Mouse (Mus musculus) E14TG2a.4 (cell line): ENCODE measurements around the gene Ehbp1l1.

ENCODE experiments used
- H3K27me3 ChIP-seq: 2 replicates; pipeline ENCODE4 v1.6.1; 2014; ENCODE audit warnings: low read length, control low read depth; ENCODE audit not compliant: insufficient read depth
- H3K36me3 ChIP-seq: 2 replicates; pipeline ENCODE4 v1.6.1; 2014; ENCODE audit warnings: low read length, control low read depth; ENCODE audit not compliant: insufficient read depth
- H3K4me1 ChIP-seq: replicated peaks from 2 replicates; pipeline ENCODE4 v1.6.1; 2014; ENCODE audit warnings: low read depth, low read length, control low read depth
- H3K4me3 ChIP-seq: replicated peaks from 2 replicates; pipeline ENCODE4 v1.5.1; 2014; ENCODE audit warnings: mild to moderate bottlenecking, low read length
- H3K9me3 ChIP-seq: 2 replicates; pipeline ENCODE4 v1.6.1; 2014; ENCODE audit warnings: low read length, control low read depth
- CTCF ChIP-seq: conservative IDR thresholded peaks from 2 replicates; pipeline ENCODE4 v1.5.1; 2014; ENCODE audit warnings: low read length
- NANOG ChIP-seq: IDR thresholded peaks from 2 replicates; pipeline ENCODE4 v1.6.1; 2014; ENCODE audit warnings: borderline replicate concordance, low read length, mixed read lengths
- POU5F1 ChIP-seq: IDR thresholded peaks from 2 replicates; pipeline ENCODE4 v1.6.1; 2014; ENCODE audit warnings: low read length, borderline replicate concordance

Ehbp1l1 gene

DNA sequence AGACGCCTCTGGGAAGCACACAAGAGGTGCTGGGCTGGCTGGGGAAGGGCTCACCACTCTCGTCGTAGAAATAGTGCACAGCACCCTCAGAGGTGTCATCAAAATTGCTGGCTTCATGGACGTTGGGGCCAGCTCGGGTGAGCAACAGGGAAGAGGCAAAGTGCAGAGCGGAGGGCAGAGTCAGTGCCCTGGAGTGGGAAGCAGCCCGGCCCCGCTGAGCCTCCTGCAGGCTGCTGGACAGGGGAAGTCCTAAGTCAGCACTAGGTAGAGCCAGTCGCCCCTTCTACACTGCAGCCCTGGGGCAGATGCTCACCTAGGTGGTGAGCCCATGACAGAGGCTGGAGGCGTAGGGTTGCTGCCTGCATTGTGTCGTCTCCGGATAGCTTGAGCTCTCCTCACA, 41.9 kb downstream of the Ehbp1l1 start:
- TF ChIP-seq POU5F1: no peak
- TF ChIP-seq NANOG: no peak
- no peak for TF ChIP-seq CTCF
- Histone ChIP-seq H3K36me3 (peaks cover 82% of the 10 kb centered on the region), H3K4me3 (no peak overlapping the region), H3K27me3 (no peaks in the 10 kb centered on the region), H3K4me1 (peaks cover 37% of the 10 kb centered on the region), H3K9me3 (no peaks in the 10 kb centered on the region)

DNA sequence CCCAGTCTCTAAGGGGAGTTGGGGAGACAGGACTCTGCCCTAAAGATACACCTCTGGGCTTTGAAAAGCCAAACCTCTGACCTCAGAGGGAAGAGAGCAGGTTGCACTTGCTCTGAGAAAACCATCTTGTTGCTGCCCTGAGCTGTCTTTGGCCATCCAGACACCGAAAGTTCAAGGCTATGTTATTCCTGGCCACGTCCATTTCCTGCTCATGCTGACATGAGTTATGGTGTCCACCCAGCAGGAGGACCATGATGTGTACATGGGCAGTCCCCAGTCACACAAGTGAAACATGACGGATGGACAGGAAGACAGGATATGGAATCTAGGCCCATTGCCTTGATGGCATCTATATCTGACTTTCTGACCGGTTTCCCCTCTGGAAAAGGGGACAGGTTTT, 45.7 kb downstream of the Ehbp1l1 start:
- Histone ChIP-seq H3K4me1 (peaks cover 13% of the 10 kb centered on the region), H3K27me3 (no peaks in the 10 kb centered on the region), H3K4me3 (no peak overlapping the region), H3K36me3 (peaks cover 97% of the 10 kb centered on the region), H3K9me3 (no peaks in the 10 kb centered on the region)
- TF ChIP-seq POU5F1: no peak
- no peak for TF ChIP-seq CTCF
- no peak for TF ChIP-seq NANOG

DNA sequence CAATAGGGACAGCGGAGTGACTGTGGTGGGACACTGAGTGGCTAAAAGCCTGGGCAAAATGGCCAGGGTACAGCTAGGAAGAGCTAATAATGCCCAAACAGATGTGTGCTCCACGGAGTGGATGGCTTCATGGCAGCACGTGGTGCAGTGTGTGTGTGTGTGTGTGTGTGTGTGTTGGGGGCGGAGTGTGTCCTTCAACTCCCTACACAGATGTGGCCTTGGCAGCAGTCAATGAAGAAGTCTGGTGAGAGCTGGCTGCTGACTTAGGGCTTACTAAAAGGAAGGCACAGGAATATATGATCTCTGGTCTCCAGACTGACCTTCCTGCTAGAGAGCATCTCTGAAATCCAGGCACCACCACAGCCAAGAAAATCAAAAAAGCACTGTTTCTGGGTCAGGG, 57.7 kb downstream of the Ehbp1l1 start:
- peaks cover 41% of the 10 kb centered on the region for H3K4me1 ChIP-seq
- H3K4me3 ChIP-seq: no peak overlapping the region
- H3K27me3 ChIP-seq: no peaks in the 10 kb centered on the region
- H3K36me3 ChIP-seq: peaks cover 88% of the 10 kb centered on the region
- TF ChIP-seq POU5F1 (no peak), NANOG (no peak), CTCF (no peak)
- H3K9me3 ChIP-seq: no peaks in the 10 kb centered on the region

DNA sequence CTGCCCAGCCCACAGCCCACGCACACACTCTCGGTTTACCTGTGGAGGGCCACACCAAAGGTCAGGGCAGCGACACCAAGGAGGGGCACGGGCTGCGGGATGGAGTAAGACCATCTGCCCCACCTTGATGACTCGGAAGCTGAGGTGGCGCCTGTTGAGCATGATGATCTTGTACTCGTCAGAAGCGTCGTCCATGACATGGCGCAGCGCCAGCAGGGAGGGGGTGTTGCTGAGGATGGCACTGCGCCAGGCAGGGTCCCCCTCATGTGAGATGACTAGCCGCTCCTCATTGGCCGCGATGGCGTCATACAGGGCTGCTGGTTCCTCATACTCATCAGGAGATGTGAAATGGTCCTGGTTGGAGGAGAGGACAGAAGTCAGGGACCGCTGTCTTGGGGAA, 59.7 kb downstream of the Ehbp1l1 start:
- peaks cover 68% of the 10 kb centered on the region for H3K36me3 ChIP-seq
- no peak for TF ChIP-seq POU5F1
- TF ChIP-seq CTCF: no peak
- no peak for TF ChIP-seq NANOG
- H3K4me3 ChIP-seq: peak overlapping the region; percentile 26; the same call in 1 of the 2 replicates
- no peaks in the 10 kb centered on the region for H3K9me3 ChIP-seq
- H3K4me1 ChIP-seq: peaks cover 56% of the 10 kb centered on the region
- peaks cover 4% of the 10 kb centered on the region; the same call in 1 of the 2 replicates for H3K27me3 ChIP-seq

DNA sequence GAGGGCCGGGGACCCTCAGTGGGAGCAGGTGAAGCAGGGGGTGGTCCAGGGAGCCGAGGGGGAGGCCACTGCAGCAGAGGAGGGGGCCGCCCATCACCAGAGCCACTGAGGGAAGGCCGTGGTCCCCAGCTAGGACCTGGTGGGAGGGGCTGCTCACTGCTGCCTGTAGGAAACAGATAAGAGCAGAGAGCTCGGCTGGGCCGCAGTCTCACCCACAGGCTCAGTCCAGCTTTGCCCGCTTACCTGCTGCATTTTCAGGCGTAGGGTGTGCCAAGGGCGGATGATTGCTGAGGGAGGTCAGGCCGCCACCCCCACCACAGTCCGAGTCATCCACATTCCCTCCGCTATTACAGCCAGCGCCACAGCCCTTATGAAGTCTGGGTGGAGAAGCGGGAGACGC, 60.7 kb downstream of the Ehbp1l1 start:
- H3K36me3 ChIP-seq: peaks cover 59% of the 10 kb centered on the region
- H3K9me3 ChIP-seq: no peaks in the 10 kb centered on the region
- H3K4me3 ChIP-seq: peak overlapping the region; percentile 43
- H3K27me3 ChIP-seq: peaks cover 12% of the 10 kb centered on the region
- TF ChIP-seq POU5F1 (no peak), NANOG (no peak), CTCF (no peak)
- peaks cover 65% of the 10 kb centered on the region for H3K4me1 ChIP-seq

DNA sequence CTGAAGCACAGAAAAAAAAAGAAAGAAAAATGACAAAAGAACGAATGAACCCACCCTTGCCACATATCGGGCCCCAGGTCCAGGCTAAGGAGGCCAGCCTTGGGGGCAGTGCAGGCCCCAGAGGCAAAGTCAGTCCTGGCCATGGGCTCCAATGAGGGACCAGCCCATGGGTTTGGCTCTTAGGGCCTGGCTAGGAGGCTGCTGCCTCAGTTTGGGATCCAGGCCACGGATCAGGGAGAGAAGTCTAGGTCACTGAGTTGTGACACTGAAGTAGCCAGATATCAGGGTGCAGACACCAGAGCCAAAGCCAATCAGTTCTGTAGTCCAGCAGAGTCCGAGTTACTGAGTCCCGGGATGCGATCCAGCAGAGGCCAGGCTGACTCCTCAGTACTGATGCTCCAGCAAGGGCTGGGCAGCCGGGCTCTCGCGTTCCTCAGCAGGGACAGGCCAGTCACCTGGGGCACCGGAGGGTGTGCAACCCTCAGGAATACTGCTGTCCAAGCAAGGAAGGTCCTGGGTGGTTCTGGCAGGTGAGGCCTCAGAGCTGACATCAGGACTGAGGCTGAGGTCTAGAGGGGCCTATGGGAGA, 61.4 kb downstream of the Ehbp1l1 start:
- TF ChIP-seq NANOG (no peak), POU5F1 (no peak), CTCF (no peak)
- Histone ChIP-seq H3K4me1 (peaks cover 73% of the 10 kb centered on the region), H3K9me3 (no peaks in the 10 kb centered on the region), H3K27me3 (peaks cover 19% of the 10 kb centered on the region), H3K36me3 (peaks cover 54% of the 10 kb centered on the region), H3K4me3 (no peak overlapping the region)

DNA sequence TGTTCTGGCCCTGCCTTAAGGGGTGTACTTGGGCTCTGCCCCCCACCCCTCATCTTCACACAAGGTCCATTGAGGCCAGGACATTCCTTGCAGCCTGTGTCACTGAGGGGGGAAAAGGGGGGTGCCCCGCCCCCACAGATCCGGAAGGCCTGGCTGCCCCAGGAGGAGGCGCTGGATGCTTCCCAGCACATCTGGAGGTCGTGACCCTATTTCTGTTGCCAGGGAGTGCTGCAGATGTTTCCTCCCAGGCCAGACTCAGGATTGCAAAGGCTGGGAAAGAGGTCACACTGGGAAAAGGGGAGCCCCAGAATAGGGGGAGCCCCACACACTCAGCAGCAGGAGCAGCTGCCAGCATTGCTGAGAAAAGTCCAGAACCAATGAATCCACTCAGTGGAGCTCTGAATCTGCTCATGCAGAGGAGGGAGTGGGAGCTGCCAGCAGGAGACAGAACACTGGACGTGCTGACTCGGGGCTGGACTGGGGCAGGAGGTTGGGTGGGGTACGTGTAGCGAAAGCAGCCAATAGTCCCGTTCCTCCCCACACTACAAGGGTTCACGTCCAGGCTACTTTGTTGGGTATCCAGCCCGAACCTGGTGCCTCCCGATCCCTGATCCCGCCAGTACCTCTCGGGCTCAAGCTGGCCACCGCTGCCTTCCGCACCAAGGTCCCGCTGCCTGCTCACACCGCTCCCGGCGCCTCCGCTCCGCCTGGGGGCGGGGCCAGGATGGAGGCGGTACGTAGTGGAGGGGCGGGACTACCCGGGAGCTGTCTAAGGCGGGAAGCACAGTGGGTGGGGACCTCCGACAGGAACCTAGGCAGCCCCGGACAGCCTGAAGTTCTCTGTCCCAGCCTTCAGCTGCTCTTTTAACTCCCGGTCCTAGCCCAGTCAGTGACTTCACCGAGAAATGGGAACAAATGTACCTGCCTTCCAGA, 62.9 kb downstream of the Ehbp1l1 start, which contains the start of gene Sipa1:
Gene Sipa1 (minus strand): TSS at position 727 of the 933 bp plus-strand sequence.
- Histone ChIP-seq H3K9me3 (no peaks in the 10 kb centered on the region), H3K27me3 (peaks cover 27% of the 10 kb centered on the region), H3K4me3 (peak within 1 kb of the TSS; percentile 78), H3K4me1 (peaks cover 82% of the 10 kb centered on the region), H3K36me3 (peaks cover 39% of the 10 kb centered on the region)
- TF ChIP-seq CTCF: no peak
- no peak for TF ChIP-seq NANOG
- TF ChIP-seq POU5F1: no peak

DNA sequence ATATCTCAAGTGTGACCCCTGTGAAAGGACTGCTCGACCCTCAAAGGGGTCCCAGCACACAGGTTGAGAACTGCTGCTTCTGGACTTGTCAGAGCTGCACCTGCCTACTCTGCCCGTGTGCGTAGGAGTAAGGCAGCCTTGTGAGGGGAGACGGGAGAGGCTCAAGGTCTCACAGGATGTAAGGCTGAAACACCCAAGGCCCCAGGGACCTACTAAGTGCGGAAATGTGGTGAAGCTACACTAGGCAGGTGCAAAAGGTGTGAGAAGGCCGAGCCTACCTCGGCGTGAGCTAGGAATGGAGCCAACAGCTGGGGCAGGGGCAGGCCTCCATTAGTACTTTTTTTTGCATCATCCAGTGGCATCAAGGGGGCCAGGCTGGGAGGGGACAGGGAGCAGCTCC, 63.8 kb downstream of the Ehbp1l1 start:
- Histone ChIP-seq H3K4me3 (0 out of 2 replicates have a peak overlapping the region, but pooled peaks have one; percentile 29), H3K27me3 (peaks cover 27% of the 10 kb centered on the region), H3K36me3 (peaks cover 36% of the 10 kb centered on the region), H3K9me3 (no peaks in the 10 kb centered on the region), H3K4me1 (peaks cover 77% of the 10 kb centered on the region)
- TF ChIP-seq CTCF: no peak
- no peak for TF ChIP-seq POU5F1
- no peak for TF ChIP-seq NANOG
